Mouse (Mus musculus) heart, adult 2 months (tissue): Measurements from ENCODE around the gene Vezf1.

Source experiments
- CTCF ChIP-seq: fragments of 200-600 bp; IDR thresholded peaks from 2 replicates; pipeline ENCODE4 v1.8.1; 2022; ENCODE audit warnings: antibody characterized with exemption, mild to moderate bottlenecking, moderate library complexity
- EP300 ChIP-seq: fragments of 200-500 bp; IDR thresholded peaks from 2 replicates; pipeline ENCODE4 v1.6.1; 2011; ENCODE audit warnings: low read depth, low read length, control low read depth; ENCODE audit not compliant: insufficient read depth
- POLR2A ChIP-seq: fragments of 200-500 bp; IDR thresholded peaks from 2 replicates; pipeline ENCODE4 v1.6.1; 2011; ENCODE audit warnings: mild to moderate bottlenecking, low read depth, low read length, control low read depth; ENCODE audit not compliant: insufficient read depth

DNA sequence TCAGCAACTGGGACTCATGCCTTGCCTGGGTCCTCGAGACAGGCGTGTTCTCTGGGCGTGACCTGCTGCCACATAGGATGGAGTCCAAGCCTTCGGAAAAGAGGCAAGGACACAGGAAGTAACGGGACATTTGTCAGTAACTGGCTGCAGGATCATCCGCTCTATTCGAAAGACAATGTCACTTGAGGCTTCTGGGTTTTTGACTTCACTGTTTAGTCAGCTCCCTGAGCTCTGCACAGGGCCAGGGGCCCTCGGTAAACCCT, 38.1 kb downstream of the Vezf1 start:
- no peak for TF ChIP-seq CTCF
- no peak for TF ChIP-seq EP300
- TF ChIP-seq POLR2A = no peak
